Mouse (Mus musculus) left cerebral cortex, adult 2 months (tissue): ENCODE results near the gene Xrcc5. TPM values are rescaled to one million over a fixed set of nuclear protein-coding genes. Genes with fewer than 3 reads are reported as not detected.

Experiments
- DNase-seq, 2 experiments: peaks; one replicate each; pipeline ENCODE4 v3.0.0; 2021 to 2022; ENCODE audit warnings: low spot score in 2 of 2, mixed read lengths in 1 of 2; ENCODE audit errors: extremely low spot score in 1 of 2
- H3K27ac ChIP-seq: fragments of 200-600 bp; 2 replicates; pipeline ENCODE4 v1.8.1; 2022
- H3K4me3 ChIP-seq: fragments of 200-600 bp; 2 replicates; pipeline ENCODE4 v1.8.1; 2022
- CTCF ChIP-seq: fragments of 200-600 bp; IDR thresholded peaks from 2 replicates; pipeline ENCODE4 v1.8.1; 2022; ENCODE audit warnings: antibody characterized with exemption, mild to moderate bottlenecking, moderate library complexity
- intact Hi-C: fragments of 180-260 bp; cut with DNase I; formaldehyde crosslinking; loops from one replicate; pipeline ENCODE4 v1.15.1; 2025
- total RNA-seq, 2 experiments: library from RNA; stranded (reverse); gene quantifications; 2 replicates each; pipeline ENCODE4 v1.2.3; 2021

Xrcc5 gene
- total RNA-seq, 2 experiments from 2014 or later, result 16.9 to 18.2 TPM

DNA sequence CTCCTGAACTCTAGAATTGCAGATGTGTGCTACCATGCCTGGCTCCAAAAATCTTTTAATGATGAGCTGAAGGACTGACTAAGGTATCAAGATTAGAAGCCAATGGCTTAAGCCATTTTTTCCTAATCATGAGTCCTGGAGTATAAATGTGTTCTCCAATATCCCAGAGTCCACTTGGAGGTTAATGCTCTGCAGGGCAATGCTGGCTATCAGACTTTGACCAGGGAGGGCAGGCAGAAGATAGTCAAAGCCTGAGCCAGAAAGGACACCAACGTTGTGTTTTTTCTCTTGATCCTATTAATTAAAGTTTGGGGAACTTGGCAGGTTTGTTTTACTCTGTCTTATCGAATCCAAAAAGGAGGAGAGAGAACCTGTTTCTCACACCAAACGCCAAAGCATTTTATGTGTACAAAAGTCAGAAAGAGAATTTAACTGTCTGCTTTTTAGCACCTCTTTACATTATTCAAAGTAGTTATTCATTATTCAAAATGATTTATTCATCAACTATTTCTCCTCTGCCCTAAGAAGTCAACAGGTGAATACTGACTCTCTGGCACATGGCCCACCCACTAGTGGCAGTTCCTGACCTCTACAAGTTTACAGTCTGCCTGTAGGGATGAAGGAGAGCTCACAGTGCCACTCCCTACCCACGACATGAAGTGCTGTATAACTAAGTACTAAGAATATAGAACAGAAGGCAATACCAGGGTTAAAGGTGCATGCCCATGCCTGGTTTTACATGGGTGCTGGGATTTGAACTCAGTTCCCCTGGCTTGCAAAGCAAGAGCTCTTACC is 13.2 kb upstream of the Xrcc5 start:
- no peak for DNase-seq
- no peak for TF ChIP-seq CTCF
- Histone ChIP-seq H3K27ac (no peak overlapping the region), H3K4me3 (no peak overlapping the region)
- intact Hi-C loops, result no loop called here

DNA sequence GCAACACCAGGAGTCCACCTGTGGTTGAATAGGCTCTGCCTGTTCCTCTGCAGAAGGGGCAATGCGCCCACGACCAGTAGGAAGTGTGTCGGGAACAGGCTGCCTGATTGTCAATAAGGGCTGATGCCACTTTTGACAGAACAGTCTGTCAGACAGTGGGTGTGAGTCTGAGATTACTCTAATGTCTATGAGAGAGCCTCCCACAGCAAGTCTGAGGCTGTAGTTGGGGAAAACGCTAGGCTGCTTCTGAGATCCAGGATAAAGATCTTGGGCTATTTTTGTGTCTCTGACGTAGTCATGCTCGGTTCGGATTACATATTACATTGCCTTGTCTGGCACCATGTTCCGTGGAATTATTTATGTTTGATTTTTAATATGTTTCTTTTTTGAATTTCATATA is 11.5 kb upstream of the Xrcc5 start:
- TF ChIP-seq CTCF, result no peak
- Histone ChIP-seq H3K4me3 (no peak overlapping the region), H3K27ac (no peak overlapping the region)
- intact Hi-C loops, result no loop called here
- DNase-seq, result no peak

DNA sequence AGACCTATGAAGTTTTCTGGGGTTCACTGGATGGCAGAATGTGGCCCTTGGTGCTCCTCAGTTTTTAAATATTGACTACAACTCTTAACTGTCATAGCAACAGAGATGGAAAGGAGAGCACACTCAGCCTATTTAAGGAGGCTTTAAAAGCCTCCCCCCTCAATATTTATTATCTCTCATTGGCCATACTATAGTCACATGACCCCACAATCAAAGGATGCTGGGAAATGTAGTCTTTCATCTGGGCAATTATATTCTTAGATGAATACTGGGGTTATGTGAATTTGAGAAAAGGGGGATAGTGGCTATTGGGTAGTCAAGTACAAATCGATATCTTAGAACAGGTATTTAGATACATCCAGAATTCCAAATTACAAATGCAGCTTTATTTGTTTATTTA is 5.4 kb upstream of the Xrcc5 start:
- H3K27ac ChIP-seq, result no peak overlapping the region
- intact Hi-C loops, result no loop called here
- TF ChIP-seq CTCF, result no peak
- DNase-seq, result no peak
- no peak overlapping the region for H3K4me3 ChIP-seq

DNA sequence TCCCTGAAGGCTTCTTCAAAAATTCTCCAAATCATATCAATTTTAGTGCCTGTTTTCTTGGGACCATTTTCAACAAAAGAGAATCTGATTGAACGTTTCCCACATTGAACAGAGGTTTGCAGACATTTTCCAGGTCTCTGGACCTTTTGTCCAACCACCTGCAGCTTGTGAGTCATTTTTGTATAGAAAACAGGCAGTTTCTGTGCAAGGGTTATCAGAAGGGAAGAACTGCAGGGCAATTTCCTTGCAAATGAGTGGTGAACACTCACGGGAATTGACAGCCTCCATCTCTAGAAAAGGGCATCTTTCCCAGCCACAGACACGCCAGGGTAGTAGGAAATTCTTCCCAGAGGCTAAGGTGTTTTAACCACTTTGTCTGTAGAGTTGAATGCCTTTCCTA is 980 bp upstream of the Xrcc5 start:
- Histone ChIP-seq H3K27ac (no peak overlapping the region), H3K4me3 (no peak overlapping the region)
- no peak for TF ChIP-seq CTCF
- intact Hi-C loops, result loop anchor here (2.0 to 5.0 kb wide), 4 partner anchors 231 to 551 kb away; partner anchors contain the start of genes March4, Rpl37a and Smarcal1
- no peak for DNase-seq

DNA sequence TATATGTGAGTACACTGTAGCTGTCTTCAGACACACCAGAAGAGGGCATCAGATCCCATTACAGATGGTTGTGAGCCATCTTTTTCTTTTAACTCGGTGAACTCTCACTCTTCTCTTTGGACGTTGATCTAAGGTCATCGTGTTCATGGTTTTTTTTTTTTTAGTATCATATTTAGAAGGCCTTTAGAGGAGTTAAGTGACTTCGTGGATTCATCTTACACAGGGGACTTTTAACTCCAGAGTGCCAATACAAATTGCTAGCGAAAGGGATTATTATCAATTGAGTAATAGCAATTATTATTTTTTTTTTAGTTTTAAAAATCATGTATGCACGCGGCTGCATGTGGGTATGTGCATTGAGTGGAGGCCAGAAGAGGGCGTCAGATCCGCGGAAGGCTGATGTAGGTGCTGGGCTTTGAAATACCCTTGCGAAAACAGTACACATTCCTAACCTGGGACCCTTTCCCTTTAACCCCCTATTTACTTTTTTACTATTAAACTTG is 491 bp upstream of the Xrcc5 start:
- DNase-seq, result peak; percentile 24 to 27
- peak overlapping the region; percentile 84 for H3K27ac ChIP-seq
- H3K4me3 ChIP-seq, result peak overlapping the region; percentile 73
- intact Hi-C loops, result loop anchor here (1.0 to 5.0 kb wide), 5 partner anchors 22 to 551 kb away; partner anchors contain the start of genes March4, Pecr, Rpl37a and Smarcal1
- peak; percentile 48 for TF ChIP-seq CTCF

DNA sequence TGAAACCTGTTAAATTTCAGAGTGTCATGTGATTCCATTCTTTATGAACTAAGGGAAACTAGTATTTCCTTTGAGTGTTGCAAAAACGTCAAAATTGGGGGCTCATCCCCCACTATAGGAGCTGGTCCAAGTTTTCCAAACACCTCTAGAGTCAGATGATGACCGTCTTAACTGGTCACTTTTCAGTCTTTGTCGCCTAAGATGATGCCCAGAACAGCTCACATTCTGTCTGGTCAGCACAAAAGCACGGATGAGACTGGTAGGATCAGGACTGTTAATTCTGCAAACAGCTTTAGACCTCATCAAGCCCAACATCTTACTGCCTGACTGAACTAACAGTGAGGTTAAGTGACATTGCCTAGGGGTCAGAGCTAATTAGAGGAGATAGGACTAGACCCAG is 1.7 kb downstream of the Xrcc5 start:
- no peak overlapping the region for H3K27ac ChIP-seq
- TF ChIP-seq CTCF, result no peak
- H3K4me3 ChIP-seq, result no peak overlapping the region
- no peak for DNase-seq
- intact Hi-C loops, result loop anchor here (5.0 kb wide), 3 partner anchors 228 to 548 kb away; partner anchors contain the start of genes March4 and Rpl37a

DNA sequence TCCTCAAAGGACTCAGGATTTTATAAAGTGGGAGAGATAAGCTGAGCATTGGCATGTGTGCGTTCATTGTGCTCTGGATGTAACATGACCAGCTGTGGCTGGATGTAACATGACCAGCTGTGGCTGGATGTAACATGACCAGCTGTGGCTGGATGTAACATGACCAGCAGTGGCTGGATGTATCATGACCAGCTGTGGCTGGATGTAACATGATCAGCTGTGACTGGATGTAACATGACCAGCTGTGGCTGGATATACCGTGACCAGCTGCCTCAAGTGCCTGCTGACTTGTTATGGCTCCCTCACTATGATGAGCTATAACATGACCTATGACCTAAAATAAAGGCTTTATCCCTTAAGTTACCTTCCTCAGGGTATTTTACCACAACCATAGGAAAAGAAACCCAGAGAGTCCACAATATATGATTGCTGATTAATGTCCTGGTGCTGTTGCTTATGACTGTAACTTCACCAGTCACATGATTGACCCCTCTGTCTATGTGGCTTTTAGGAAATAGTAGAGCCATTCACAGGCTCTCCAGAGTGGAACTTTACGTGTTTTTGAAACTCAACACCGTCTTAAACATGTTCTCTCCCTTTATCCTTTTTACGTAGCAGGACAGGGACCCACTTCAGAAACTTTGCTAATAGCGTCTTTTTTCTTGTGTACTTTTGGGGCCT is 2.7 kb downstream of the Xrcc5 start:
- no peak overlapping the region for H3K4me3 ChIP-seq
- intact Hi-C loops, result loop anchor here (5.0 kb wide), 3 partner anchors 227 to 547 kb away; partner anchors contain the start of genes March4 and Rpl37a
- TF ChIP-seq CTCF, result no peak
- no peak for DNase-seq
- no peak overlapping the region for H3K27ac ChIP-seq

DNA sequence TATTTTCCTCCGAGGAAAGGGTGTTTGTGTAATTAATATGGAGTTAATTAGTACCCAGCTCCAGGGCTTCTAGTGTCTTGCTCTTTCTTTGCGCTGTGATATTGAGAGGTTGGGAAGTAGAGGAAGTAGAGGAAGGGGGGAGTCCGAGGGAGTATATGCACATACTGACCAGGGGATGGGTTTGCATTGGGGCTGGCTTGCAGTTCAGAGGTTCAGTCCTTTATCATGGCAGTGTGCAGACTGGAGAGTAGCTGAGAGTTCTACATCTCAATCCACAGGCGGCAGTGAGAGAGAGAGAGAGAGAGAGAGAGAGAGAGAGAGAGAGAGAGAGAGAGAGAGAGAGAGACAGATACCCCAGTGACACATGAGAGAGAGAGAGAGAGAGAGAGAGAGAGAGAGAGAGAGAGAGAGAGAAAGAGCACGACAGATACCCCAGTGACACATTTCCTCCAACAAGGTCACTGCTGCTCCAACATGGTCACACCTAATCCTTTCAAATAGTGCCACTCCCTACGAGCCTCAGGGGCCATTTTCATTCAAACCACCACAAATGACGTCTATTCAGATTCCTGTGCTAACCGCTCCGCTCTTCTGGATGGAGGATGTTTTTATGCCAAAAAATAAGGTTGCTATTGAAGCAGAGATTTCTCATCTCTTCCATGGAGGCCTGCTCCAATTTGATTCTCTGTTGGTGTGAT is 5.6 kb downstream of the Xrcc5 start:
- no peak for TF ChIP-seq CTCF
- Histone ChIP-seq H3K4me3 (no peak overlapping the region), H3K27ac (no peak overlapping the region)
- intact Hi-C loops, result no loop called here
- no peak for DNase-seq

DNA sequence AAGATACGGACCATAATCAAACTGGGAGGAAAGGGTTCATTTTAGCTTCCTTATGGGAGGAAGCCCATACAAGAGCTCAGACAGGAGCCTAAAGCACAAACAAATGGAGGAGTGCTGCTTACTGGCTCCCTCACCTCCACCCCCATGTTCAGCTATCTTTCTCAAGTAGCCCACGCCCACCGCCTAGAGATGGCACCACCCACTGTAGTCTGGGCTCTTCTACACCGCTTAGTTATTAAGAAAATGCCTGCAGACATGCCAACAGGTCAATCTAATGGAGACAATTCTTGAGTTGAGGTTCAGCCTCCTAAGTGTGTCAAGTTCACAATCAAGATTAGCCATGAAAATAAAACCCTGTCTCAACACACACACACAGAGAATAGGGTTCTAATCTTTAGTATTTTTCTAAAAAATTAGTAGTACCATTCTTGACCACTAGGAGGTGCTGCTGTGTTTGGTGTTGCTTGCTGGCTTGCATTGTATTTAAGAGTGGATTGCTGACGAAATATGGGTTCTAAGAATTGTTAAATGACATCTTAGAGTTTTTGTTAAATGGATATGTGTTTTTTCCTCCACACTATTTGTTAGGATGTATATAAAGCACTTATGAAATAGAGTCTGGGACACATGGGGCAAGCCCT is 6.3 kb downstream of the Xrcc5 start:
- intact Hi-C loops, result no loop called here

DNA sequence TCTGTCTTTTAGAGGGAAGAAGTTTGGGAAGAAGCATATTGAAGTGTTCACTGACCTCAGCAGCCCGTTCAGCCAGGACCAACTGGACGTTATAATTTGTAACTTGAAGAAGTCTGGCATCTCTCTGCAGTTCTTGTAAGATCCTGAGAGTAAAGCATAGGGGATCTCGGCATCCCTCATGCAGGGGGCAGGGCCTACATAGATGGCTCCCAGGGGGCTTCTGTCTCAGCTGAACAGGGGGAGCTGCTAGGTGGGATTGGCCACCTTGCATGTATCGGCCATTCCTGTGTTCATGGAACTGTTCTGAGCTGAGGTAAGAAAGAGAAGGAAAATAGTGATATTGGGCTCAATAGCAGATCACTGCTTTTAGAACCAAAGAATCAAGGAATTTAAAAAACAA is 8.2 kb downstream of the Xrcc5 start:
- no peak for DNase-seq
- intact Hi-C loops, result no loop called here
- Histone ChIP-seq H3K27ac (no peak overlapping the region), H3K4me3 (no peak overlapping the region)
- no peak for TF ChIP-seq CTCF

More for the DNA sequence above, 6.3 kb downstream of the Xrcc5 start:
- DNase-seq, result no peak
- peak; percentile 85 for TF ChIP-seq CTCF
- Histone ChIP-seq H3K4me3 (no peak overlapping the region), H3K27ac (no peak overlapping the region)

DNA sequence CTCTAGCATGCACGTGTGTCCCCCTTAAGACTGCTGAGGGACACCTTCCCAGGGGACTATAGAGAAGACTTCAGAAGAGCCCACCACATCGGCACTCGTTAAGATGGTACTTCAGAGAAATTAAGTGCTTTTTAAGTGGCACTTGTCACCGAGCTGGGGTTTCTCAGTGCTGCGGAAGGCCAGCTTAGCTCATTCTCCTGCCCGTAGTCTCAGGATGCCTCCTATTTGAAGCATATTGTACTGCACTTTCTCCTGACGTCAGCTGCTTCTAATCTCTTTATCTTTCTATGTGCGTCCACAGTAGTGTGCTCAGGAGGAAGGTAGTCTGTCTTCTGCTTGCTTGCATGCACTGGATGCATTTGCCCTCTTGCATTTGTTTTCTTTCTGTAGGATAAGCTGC is 9.2 kb downstream of the Xrcc5 start:
- no peak overlapping the region for H3K4me3 ChIP-seq
- intact Hi-C loops, result no loop called here
- no peak for TF ChIP-seq CTCF
- no peak for DNase-seq
- no peak overlapping the region for H3K27ac ChIP-seq
